Mouse (Mus musculus): ENCODE measurements around the gene Fscn1. TPM values are rescaled to one million over a fixed set of nuclear protein-coding genes. Genes with fewer than 3 reads are reported as not detected.
A peak's percentile ranks its signal among the peaks of the same experiment; 100 is the strongest.

Gene Fscn1
- total RNA-seq (2021), result 1 to 10 TPM; 4.4 to 7.3 TPM
- long read RNA-seq, experiment 1, transcript Fscn1-201 (5 exons, 2,675 nt), result major isoform, 23 of 24 reads
- long read RNA-seq, experiment 1, partial matches to known transcripts, result 1 of 24 reads
- long read RNA-seq, experiment 1, other reads (novel, unspliced or antisense), result 0 of 24 reads
- long read RNA-seq, experiment 2, transcript Fscn1-201 (5 exons, 2,675 nt), result major isoform, 12 of 12 reads
- long read RNA-seq, experiment 2, partial matches to known transcripts, result 0 of 12 reads
- long read RNA-seq, experiment 2, other reads (novel, unspliced or antisense), result 0 of 12 reads

DNA sequence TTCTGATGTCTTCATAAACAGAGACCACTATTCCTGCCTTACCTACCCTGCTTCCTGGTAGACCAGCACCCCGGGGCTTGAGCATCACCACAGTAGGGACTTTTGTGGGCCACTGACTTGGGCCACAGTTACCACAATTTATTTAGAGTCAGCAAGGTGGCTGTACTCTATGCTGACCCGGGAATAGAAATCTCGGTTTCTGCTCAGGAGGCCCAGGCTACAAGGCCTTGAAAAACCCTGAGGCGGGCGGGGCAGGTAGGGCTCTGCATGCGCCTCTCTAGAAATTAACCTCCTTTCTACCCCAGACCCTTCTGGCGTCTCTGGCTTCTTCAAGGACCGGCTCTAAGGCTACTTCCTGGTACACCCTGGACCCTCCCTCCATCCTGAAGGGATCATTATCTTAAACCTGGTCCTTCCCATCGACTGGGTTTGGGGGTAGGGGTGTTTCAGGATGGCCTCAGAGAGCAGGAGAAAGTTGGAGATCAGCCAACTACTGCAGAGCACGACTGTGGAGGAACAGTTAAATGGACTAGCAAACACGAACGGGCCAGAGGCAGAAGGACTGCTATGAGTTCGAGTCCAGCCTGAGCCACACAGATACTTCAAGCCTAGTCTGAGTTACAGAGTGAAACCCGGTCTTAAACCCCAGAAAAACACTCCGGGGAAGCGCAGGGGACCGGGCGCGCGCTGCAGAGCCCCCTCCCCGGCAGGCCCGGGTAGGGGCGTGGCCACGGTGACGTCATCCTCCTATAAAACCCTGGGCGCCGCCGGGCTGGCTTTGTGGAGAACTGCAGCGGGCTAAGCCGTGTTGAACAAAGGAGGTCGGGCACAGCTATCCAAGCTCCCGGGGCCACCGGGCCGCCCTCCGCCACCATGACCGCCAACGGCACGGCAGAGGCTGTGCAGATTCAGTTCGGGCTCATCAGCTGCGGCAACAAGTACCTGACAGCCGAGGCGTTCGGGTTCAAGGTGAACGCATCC lies at the start of gene Fscn1:
Fscn1 (plus strand) TSS at position 768 of the 981 bp plus-strand sequence.
- TF ChIP-seq CTCF (IDR thresholded peaks at IDR 0.05), result peak; percentile 31
- peak; percentile 89 for DNase-seq
- intact Hi-C loops (cut with DNase I), result no loop called here
- H3K27ac ChIP-seq, result peak within 1 kb of the TSS; percentile 86
- H3K4me3 ChIP-seq, result peak within 1 kb of the TSS; percentile 81

DNA sequence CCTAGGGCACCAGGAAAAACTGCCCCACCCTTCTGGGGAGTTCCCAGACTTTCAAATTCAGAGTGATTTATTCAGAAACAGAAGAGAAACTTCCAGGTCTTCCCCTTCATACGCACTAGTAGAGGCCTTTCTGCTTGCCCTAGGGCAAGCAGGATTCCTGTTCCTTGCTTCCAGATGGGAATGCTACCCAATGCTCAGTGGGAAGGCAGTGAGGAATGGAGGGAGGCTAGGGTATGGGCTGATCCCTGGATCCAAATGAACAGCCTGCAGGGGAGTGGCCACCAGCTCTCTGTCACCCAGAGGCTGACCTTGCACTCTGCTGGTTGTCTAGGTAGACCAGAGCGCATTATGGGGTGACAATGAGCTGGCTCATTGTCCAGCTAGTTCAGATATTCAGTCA lies 48.5 kb upstream of the Fscn1 start:
- peak overlapping the region; percentile 56 for H3K27ac ChIP-seq
- no peak for TF ChIP-seq CTCF (IDR thresholded peaks at IDR 0.05)
- intact Hi-C loops (cut with DNase I), result loop anchor here (2.0 kb wide), 1 partner anchor 17 kb away; no protein-coding TSS in a partner anchor
- no peak for DNase-seq
- H3K4me3 ChIP-seq, result no peak overlapping the region

DNA sequence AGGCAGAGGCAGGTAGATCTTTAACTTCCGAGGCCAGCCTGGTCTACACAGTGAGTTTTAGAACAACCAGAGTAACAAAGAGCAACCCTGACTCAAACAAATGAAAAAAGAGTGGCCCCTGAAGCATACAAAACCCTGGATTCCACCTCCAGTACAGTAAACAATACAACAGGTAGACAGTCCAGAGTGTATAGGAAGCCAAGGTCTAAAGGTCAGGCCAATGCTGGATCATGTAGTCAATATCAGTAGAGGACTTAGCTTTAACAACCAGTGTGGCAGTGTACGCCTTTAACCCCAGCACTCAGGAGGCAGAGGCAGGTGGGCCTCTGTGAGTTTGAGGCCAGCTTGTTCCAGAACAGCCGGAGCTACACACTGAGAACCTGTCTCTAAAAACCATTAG lies 47.8 kb upstream of the Fscn1 start:
- DNase-seq, result no peak
- TF ChIP-seq CTCF (IDR thresholded peaks at IDR 0.05), result no peak
- peak overlapping the region; percentile 56; the same call in 1 of the 2 replicates for H3K27ac ChIP-seq
- intact Hi-C loops (cut with DNase I), result no loop called here
- H3K4me3 ChIP-seq, result no peak overlapping the region

DNA sequence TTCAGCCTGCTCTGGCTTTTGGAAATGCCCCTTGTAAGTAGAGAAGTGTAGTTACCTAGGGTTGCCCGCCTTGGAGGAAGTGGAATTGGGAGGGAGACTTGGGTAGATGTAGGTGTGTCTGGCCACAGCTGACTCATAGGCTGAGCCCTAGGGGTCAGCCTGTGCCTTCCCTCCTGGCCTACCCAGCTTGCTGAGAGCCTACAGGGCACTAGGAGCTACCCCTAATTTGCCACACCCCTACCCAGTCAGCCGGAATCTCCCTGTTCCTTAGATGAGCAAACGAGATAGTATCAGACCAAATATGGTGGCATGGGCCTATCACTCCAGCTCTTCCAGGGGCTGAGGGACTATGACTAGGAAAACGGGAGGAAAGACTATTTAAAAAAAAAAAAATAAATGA lies 47.4 kb upstream of the Fscn1 start:
- no peak for DNase-seq
- peak overlapping the region; percentile 56; the same call in 1 of the 2 replicates for H3K27ac ChIP-seq
- no peak overlapping the region for H3K4me3 ChIP-seq
- no peak for TF ChIP-seq CTCF (IDR thresholded peaks at IDR 0.05)
- intact Hi-C loops (cut with DNase I), result no loop called here

DNA sequence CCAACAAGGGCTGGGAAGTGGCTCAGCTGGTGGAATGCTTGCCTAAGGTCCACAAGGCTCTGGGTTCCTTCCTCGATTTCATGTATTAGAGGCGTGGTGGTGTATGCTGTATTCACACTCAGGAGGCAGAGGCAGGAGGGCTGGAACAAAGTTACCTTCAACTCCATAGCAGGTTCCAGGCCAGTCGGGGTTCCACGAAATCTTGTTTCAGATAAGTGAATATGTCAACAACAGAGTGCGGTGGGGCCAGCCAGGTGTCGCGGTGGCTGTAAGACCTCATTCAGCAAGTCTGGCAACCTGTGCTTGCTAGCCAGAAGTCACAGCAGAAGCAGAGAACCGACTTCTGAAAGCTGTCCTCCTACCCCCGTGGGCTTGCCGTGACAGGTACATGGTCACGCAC lies 44.9 kb upstream of the Fscn1 start:
- Histone ChIP-seq H3K27ac (peak overlapping the region; percentile 89), H3K4me3 (no peak overlapping the region)
- intact Hi-C loops (cut with DNase I), result no loop called here
- TF ChIP-seq CTCF (IDR thresholded peaks at IDR 0.05), result no peak
- DNase-seq, result no peak

DNA sequence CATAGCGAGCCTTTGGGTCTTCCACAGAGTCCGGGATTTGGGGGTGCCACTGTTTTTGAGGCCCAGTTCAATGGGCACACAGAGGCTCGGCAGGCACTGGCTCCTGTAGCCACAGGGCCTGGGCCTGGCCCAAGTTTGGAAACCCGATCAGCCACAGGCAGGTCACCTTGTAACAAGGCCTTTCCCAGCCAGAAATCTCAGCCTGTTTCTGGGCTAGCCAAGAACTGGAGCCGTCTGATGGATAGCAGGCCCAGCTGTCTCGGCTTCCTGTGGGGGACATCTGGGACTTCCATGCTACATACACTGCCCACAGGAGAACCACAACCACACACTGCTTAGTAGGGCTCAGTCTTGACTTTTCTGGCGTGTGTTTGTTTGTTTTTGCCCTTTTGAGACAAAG lies 43.5 kb upstream of the Fscn1 start:
- peak; percentile 92 for DNase-seq
- Histone ChIP-seq H3K4me3 (peak overlapping the region; percentile 22; the same call in 1 of the 2 replicates), H3K27ac (peak overlapping the region; percentile 89)
- intact Hi-C loops (cut with DNase I), result no loop called here
- no peak for TF ChIP-seq CTCF (IDR thresholded peaks at IDR 0.05)

DNA sequence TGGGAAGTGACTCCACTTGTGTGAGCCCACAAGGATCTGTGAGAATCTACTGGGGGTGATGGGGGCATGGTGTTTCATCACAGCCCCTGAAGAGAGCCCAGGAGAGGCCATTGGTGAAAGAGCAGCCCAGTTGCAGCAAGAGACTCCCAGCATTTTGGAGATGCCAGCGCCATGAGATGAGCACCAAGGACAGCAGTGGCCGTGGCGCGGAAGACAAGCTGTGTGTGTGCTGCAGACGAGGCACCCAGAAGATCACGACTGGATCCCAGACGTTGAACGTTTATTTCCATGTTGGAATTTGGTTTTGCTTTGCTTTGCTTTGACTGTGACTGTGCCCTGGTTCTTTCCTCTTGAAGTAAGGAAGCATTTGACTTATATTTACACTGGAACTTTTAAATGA lies 42.7 kb upstream of the Fscn1 start:
- no peak for DNase-seq
- TF ChIP-seq CTCF (IDR thresholded peaks at IDR 0.05), result no peak
- intact Hi-C loops (cut with DNase I), result no loop called here

DNA sequence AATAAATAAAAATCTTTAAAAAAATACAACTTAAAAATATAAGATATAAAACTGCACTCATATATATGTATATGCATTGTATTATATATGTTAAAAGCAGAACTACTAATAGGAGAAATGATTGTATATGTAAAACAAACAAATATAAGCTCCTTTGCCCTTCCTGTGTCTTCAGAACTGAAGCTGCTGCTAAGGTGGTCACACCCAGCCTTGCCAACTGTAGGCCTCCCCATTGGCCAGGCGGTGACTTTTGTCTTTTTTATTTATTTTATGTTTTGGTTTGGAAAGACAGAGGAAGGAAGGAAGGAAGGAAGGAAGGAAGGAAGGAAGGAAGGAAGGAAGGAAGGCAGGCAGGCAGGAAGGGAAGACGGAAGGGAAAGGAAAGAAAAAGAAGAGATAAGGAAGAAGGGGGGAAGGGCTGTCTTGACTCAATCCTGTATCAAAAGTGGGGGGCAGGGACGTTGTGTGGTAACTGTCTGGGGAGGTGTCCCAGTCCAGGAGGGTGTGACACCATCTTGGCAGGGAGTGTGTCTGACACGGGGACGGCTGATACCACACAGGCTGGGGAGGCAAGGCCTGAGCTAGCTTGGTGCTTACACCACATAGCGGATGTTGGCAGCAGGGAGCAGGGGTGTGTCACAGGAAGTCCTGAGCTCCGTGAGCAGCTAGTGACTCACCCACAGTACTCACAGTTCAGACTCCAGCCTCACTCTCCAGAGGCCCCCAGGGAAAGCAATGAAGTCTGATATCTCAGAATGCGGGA lies 39.7 kb upstream of the Fscn1 start:
- intact Hi-C loops (cut with DNase I), result loop anchor here (2.0 kb wide), 1 partner anchor 14 kb away; the partner anchor contains the start of gene Actb
- peak overlapping the region; percentile 88 for H3K27ac ChIP-seq
- no peak for TF ChIP-seq CTCF (IDR thresholded peaks at IDR 0.05)
- DNase-seq, result peak; percentile 90
- H3K4me3 ChIP-seq, result peak overlapping the region; percentile 6; the same call in 1 of the 2 replicates

More for the DNA sequence above, 42.7 kb upstream of the Fscn1 start:
- Histone ChIP-seq H3K27ac (peak overlapping the region; percentile 89), H3K4me3 (no peak overlapping the region)

DNA sequence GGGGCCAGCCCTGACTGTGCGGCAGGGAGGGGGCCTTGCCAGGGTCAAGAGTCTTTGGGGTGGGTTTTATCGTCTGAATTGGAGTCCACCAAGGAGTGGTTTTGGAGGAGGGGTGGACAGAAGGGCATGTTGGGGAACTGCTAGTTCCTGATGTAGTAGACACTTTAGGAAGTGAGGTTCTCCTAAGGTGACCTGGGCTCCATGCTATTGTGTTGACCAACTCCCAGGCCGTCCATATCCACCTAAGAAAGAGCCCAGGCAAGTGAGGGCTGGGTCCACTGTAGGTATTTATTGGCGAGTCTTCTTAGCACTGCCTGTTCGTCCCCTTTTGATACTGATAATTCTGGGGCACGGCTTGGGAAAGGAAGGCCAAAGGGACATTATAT lies 39.1 kb upstream of the Fscn1 start:
- Histone ChIP-seq H3K27ac (peak overlapping the region; percentile 88), H3K4me3 (peak overlapping the region; percentile 6; the same call in 1 of the 2 replicates)
- no peak for TF ChIP-seq CTCF (IDR thresholded peaks at IDR 0.05)
- DNase-seq, result no peak
- intact Hi-C loops (cut with DNase I), result loop anchor here (2.0 kb wide), 1 partner anchor 14 kb away; the partner anchor contains the start of gene Actb

DNA sequence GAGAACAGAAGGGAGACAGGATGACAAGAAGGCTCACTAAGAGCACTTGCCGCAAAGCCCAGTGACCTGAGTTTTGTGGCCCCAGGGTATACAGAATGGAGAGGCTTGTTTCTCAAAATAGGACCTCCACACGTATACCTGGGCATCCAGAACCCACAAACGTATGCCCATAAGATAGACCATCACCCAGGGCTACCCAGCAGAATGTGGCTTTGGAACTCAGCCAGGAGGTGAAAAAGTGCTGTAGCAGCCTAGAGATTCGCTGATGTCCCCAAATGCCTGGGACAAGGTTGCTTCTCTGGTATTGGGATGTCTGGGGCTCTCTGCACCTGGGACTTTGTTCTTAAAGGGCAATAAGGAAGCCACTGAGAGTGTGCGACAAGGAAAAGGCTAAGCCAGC lies 37.9 kb upstream of the Fscn1 start:
- TF ChIP-seq CTCF (IDR thresholded peaks at IDR 0.05), result no peak
- DNase-seq, result no peak

DNA sequence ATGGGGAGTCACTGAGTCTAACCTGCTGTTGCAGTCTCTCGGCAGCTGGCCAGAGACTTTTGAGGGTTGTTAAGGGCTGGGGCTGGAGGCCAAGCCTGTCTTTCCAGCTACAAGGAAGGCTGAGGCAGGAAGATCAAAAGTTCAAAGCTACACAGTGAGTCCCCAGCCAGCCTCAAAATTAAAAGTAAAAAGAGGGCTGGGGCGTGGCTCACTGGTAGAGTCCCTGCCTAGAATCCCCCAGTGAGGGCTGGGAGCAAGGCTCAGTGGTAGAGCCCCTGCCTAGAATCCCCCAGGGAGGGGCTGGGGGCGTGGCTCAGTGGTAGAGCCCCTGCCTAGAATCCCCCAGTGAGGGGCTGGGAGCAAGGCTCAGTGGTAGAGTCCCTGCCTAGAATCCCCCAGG lies 36.4 kb upstream of the Fscn1 start:
- intact Hi-C loops (cut with DNase I), result no loop called here
- no peak overlapping the region for H3K27ac ChIP-seq
- H3K4me3 ChIP-seq, result no peak overlapping the region
- no peak for TF ChIP-seq CTCF (IDR thresholded peaks at IDR 0.05)
- DNase-seq, result no peak

More for the DNA sequence above, 37.9 kb upstream of the Fscn1 start:
- intact Hi-C loops (cut with DNase I), result no loop called here
- no peak overlapping the region for H3K4me3 ChIP-seq
- H3K27ac ChIP-seq, result peak overlapping the region; percentile 88

DNA sequence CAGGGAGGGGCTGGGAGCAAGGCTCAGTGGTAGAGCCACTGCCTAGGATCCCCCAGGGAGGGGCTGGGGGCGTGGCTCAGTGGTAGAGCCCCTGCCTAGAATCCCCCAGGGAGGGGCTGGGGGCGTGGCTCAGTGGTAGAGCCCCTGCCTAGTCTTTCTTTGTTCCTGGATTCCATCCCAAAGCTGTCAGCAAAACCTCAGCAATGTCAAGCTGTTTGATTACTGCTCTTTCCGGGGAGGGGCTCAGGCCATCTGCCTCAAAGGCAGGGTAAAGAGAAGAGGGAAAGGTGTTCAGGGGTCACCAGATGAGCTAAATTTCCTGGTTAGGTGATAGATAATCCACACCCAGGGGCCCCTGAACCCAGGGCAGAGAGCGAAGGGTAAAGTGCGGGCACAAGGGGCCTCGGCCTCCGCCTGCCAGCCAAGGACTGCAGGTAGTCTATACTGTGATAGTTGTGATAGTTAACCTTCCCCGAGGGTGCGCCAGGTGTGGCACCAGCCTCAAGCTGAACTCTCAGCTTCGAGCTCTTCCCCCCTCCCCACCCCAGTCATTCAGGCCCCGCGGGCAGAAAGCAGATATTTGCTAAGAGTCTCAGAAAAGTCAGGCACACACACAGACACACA lies 35.7 kb upstream of the Fscn1 start:
- Histone ChIP-seq H3K27ac (no peak overlapping the region), H3K4me3 (no peak overlapping the region)
- intact Hi-C loops (cut with DNase I), result no loop called here
- no peak for TF ChIP-seq CTCF (IDR thresholded peaks at IDR 0.05)
- no peak for DNase-seq
